Comparison of ENCODE assay signal across 29 mouse cellular contexts in the genomic region with DNA sequence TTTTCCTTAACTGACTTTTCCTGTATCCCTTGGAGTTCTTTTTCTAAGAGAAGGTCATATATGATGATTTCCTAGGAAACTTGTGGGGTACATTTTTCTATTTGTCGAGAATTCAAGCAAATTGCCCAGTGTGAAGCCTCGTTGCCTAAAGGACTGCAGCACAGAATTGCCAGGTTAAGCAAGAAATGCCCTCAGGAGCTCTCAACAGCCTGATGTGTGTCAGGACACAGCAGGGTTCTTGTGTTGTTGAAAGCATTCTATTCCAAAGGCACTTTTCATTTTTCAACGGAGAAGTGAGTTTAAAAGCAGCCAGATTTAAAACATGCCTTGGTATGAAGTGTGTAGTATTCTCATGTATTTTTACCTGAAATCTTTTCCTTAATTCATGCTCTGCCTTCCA. TPM values are rescaled to one million over a fixed set of nuclear protein-coding genes. Genes with fewer than 3 reads are reported as not detected.
DNase-seq lines count a peak whose midpoint lies in the region; ATAC-seq and TF ChIP-seq lines count a peak whose summit lies in the region.
"Had no signal": no experiment of that assay in that cellular context is flagged by ENCODE, and none has a peak within 500 bp of the region (broad histone marks: within the 10 kb centered on the region; RNA-seq: fewer than 3 reads in every experiment).

No protein-coding gene starts in this region.

- TF ChIP-seq CTCF in hindbrain, postnatal 0 days (IDR thresholded peaks at IDR 0.05; ENCODE audit: low read depth): no peak
- no peak for TF ChIP-seq CTCF in midbrain, postnatal 0 days (IDR thresholded peaks at IDR 0.05)

- H3K4me2 ChIP-seq in hindbrain, postnatal 0 days (ENCODE audit: low read depth, low read length): no peak overlapping the region
- H3K4me2 ChIP-seq in hindbrain, embryonic 12.5 days (replicated peaks): no peak overlapping the region
- no peak overlapping the region for H3K4me2 ChIP-seq in midbrain, postnatal 0 days (ENCODE audit: low read depth, low read length, poor library complexity, severe bottlenecking)
- H3K4me2 ChIP-seq: embryonic facial prominence, embryonic 15.5 days; forebrain, embryonic 15.5 days; intestine, embryonic 15.5 days; limb, embryonic 13.5 days; liver, embryonic 12.5 days had no signal

- 8% methylated on average over 3 of the region's 3 CpGs for WGBS in hindbrain, postnatal 0 days
- WGBS in hindbrain, embryonic 12.5 days: 13% methylated on average over 3 of the region's 3 CpGs
- WGBS in midbrain, postnatal 0 days: 24% methylated on average over 3 of the region's 3 CpGs

- no peak overlapping the region for H3K4me3 ChIP-seq in hindbrain, postnatal 0 days (ENCODE audit: low read length)
- H3K4me3 ChIP-seq in hindbrain, embryonic 12.5 days: no peak overlapping the region
- H3K4me3 ChIP-seq in midbrain, postnatal 0 days (ENCODE audit: low read depth, low read length): no peak overlapping the region
- H3K4me3 ChIP-seq: embryonic facial prominence, embryonic 15.5 days; forebrain, embryonic 15.5 days; gastrocnemius, adult 2 months; heart, adult 2 months; hindbrain, embryonic 10.5 days; intestine, embryonic 15.5 days; limb, embryonic 13.5 days; liver, embryonic 12.5 days had no signal

- no peak overlapping the region for H3K27ac ChIP-seq in hindbrain, postnatal 0 days
- no peak overlapping the region for H3K27ac ChIP-seq in hindbrain, embryonic 12.5 days
- H3K27ac ChIP-seq in midbrain, postnatal 0 days (ENCODE audit: low read depth, low read length): no peak overlapping the region
- H3K27ac ChIP-seq: embryonic facial prominence, embryonic 15.5 days; forebrain, embryonic 15.5 days; gastrocnemius, adult 2 months; heart, adult 2 months; hindbrain, embryonic 10.5 days; intestine, embryonic 15.5 days; limb, embryonic 13.5 days; liver, embryonic 12.5 days; stomach, postnatal 0 days had no signal

- H3K9me3 ChIP-seq in hindbrain, postnatal 0 days (ENCODE audit: low read length): no peaks in the 10 kb centered on the region
- no peaks in the 10 kb centered on the region for H3K9me3 ChIP-seq in hindbrain, embryonic 12.5 days (replicated peaks)
- no peaks in the 10 kb centered on the region for H3K9me3 ChIP-seq in midbrain, postnatal 0 days (ENCODE audit: low read length)
- H3K9me3 ChIP-seq: embryonic facial prominence, embryonic 15.5 days; forebrain, embryonic 15.5 days; hindbrain, embryonic 10.5 days; intestine, embryonic 15.5 days; limb, embryonic 13.5 days; liver, embryonic 12.5 days had no signal

- no peaks in the 10 kb centered on the region for H3K36me3 ChIP-seq in hindbrain, postnatal 0 days (ENCODE audit: insufficient read depth, low read length)
- no peaks in the 10 kb centered on the region for H3K36me3 ChIP-seq in hindbrain, embryonic 12.5 days
- H3K36me3 ChIP-seq in midbrain, postnatal 0 days (ENCODE audit: insufficient read depth, low read length): no peaks in the 10 kb centered on the region
- H3K36me3 ChIP-seq: embryonic facial prominence, embryonic 15.5 days; forebrain, embryonic 15.5 days; hindbrain, embryonic 10.5 days; intestine, embryonic 15.5 days; limb, embryonic 13.5 days; liver, embryonic 12.5 days had no signal

- no peaks in the 10 kb centered on the region for H3K27me3 ChIP-seq in hindbrain, postnatal 0 days (ENCODE audit: insufficient read depth, low read length)
- no peaks in the 10 kb centered on the region for H3K27me3 ChIP-seq in hindbrain, embryonic 12.5 days
- no peaks in the 10 kb centered on the region for H3K27me3 ChIP-seq in midbrain, postnatal 0 days (ENCODE audit: insufficient read depth, low read length)
- H3K27me3 ChIP-seq: embryonic facial prominence, embryonic 15.5 days; forebrain, embryonic 15.5 days; intestine, embryonic 15.5 days; limb, embryonic 13.5 days; liver, embryonic 12.5 days had no signal

- peak; percentile 9 for DNase-seq in cerebellum, adult 9-10 months
- DNase-seq in cerebellum, postnatal 10 days: no peak
- DNase-seq in hindbrain, postnatal 0 days (ENCODE audit: low spot score): peak; percentile 9
- peak; percentile 26 for DNase-seq in Muller cell, postnatal 12 days (ENCODE audit: inconsistent ontology term)
- peak; percentile 12 for DNase-seq in midbrain, postnatal 0 days (ENCODE audit: low spot score)
- DNase-seq in ovary, postnatal 36 days (ENCODE audit: low spot score): no peak
- DNase-seq in heart, adult 8-10 months (ENCODE audit: low spot score): no peak
- DNase-seq: adrenal gland, postnatal 14 days; gastrocnemius, adult 2 months; heart, adult 2 months; heart, postnatal 14 days; kidney, adult 2 months; kidney, postnatal 36 days; liver, postnatal 0 days; lung, postnatal 36 days; right cerebral cortex, postnatal 4 days; thymus, adult 2 months; thymus, postnatal 36 days had no signal

- no peaks in the 10 kb centered on the region for H3K4me1 ChIP-seq in hindbrain, postnatal 0 days (ENCODE audit: insufficient read depth, low read length)
- H3K4me1 ChIP-seq in hindbrain, embryonic 12.5 days: no peaks in the 10 kb centered on the region
- H3K4me1 ChIP-seq in midbrain, postnatal 0 days (ENCODE audit: insufficient read depth, low read length): no peaks in the 10 kb centered on the region
- H3K4me1 ChIP-seq: embryonic facial prominence, embryonic 15.5 days; forebrain, embryonic 15.5 days; intestine, embryonic 15.5 days; limb, embryonic 13.5 days had no signal

- H3K9ac ChIP-seq in hindbrain, postnatal 0 days (replicated peaks; ENCODE audit: low read length): no peak overlapping the region
- H3K9ac ChIP-seq in hindbrain, embryonic 12.5 days: no peak overlapping the region
- no peak overlapping the region for H3K9ac ChIP-seq in midbrain, postnatal 0 days (replicated peaks; ENCODE audit: low read length, poor library complexity, severe bottlenecking)
- H3K9ac ChIP-seq: embryonic facial prominence, embryonic 15.5 days; forebrain, embryonic 15.5 days; intestine, embryonic 15.5 days; limb, embryonic 13.5 days; liver, embryonic 12.5 days; liver, postnatal 0 days had no signal

- no peak for ATAC-seq in hindbrain, postnatal 0 days
- no peak for ATAC-seq in hindbrain, embryonic 12.5 days (ENCODE audit: low FRiP score)
- no peak for ATAC-seq in midbrain, postnatal 0 days (ENCODE audit: low FRiP score)
- ATAC-seq: forebrain, embryonic 15.5 days; hindbrain, embryonic 16.5 days; intestine, embryonic 15.5 days; liver, embryonic 12.5 days; liver, postnatal 0 days had no signal

RNA-seq across cellular contexts. Expression of a gene that starts 19.6 kb away (rescaled TPM):
- 4.1 and 8.1 TPM in 2 replicates for total RNA-seq in hindbrain, postnatal 0 days (2014; rRNA removed)
- polyA plus RNA-seq in hindbrain, postnatal 0 days (2015; fragmentation: Nextera tagmentation; extraction: Ambion mirVana): 5.4 and 6.6 TPM in 2 replicates
- 4.4 and 4.8 TPM in 2 replicates for polyA plus RNA-seq in hindbrain, embryonic 12.5 days (2016; fragmentation: Nextera tagmentation; extraction: Ambion mirVana)
- total RNA-seq in midbrain, postnatal 0 days (2014; rRNA removed): 4.5 and 6.7 TPM in 2 replicates
- 3.0 and 3.7 TPM in 2 replicates for polyA plus RNA-seq in midbrain, postnatal 0 days (2015; fragmentation: Nextera tagmentation; extraction: Ambion mirVana)
- total RNA-seq in heart, adult 8-10 months (2022): 10 to 100 TPM in 3 of 4 experiments, 1 to 10 TPM in 1; 9.5 to 14.8 (median 11.1) TPM
- total RNA-seq: megakaryocyte, adult 5-6 weeks; MEL had no signal

Comparison
In these comparisons a context has a peak if more than half of its experiments do, and no peak if none do; other contexts are left out.
1. DNase-seq: peak in cerebellum, adult 9-10 months (single experiment), hindbrain, postnatal 0 days (single experiment), Muller cell, postnatal 12 days (single experiment) and midbrain, postnatal 0 days (single experiment); none in cerebellum, postnatal 10 days (0 of 2), ovary, postnatal 36 days (single experiment) and heart, adult 8-10 months (single experiment).